Mouse (Mus musculus): ENCODE measurements around the gene Itpkb.

- TF ChIP-seq POLR2A (IDR thresholded peaks at IDR 0.05; ENCODE audit: borderline replicate concordance, extremely low read depth, low read depth, low read length), result no peak
- no peak for TF ChIP-seq CTCF (IDR thresholded peaks at IDR 0.05; ENCODE audit: insufficient read depth, low read length)
Observed at GRCm38 (mm10) chr1:180318407-180318806, 11.9 kb upstream of the Itpkb start.

All from lung, adult 2 months (tissue).